Mouse (Mus musculus) kidney, postnatal 14 days (tissue): ENCODE data around the gene Ybx1.
"Not testable (repeated sequence)": the region's sequence is repeated elsewhere in the genome, so short reads cannot be mapped to it uniquely, and the experiment has no call there.

Source experiments
- DNase-seq: peaks from one replicate; pipeline ENCODE4 v3.0.0; 2022; ENCODE audit warnings: mixed read lengths

Gene Ybx1

DNA sequence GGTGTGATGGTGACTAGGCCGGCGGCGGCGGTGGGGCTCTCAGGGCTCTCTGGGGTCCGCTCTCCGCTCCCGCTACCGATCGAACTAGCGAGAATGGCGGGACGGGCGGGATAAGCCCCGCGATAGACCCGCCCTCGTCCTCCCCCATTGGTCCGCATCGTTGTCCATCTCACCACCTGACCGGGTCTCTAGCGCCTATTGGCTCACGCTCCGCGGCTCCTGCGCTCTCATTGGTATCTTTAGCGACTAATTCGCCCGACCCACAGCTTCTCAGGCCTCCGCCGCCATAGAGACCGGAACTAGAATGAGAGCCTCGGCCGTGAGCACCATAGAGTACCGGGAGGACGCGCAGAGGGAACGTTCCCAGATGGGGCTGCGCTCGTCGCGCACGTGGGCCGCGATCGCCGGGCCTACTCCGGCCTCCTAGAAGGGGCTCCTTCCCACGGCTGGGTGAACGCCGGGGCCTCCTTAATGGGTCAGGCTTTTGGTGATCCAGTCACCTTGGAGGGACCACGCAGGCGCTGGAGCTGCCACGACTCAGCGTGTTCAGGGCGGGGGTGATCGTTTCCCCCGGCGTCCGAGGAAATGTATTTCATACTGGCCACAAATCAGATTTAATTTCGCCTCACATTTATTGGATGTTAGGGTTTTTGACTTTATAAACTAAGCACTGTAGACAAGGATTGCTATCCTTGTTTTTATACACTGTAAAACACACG, at the start of gene Ybx1:
Ybx1 (minus strand) TSS at position 190 of the 719 bp plus-strand sequence.
- DNase-seq: peak; percentile 99

DNA sequence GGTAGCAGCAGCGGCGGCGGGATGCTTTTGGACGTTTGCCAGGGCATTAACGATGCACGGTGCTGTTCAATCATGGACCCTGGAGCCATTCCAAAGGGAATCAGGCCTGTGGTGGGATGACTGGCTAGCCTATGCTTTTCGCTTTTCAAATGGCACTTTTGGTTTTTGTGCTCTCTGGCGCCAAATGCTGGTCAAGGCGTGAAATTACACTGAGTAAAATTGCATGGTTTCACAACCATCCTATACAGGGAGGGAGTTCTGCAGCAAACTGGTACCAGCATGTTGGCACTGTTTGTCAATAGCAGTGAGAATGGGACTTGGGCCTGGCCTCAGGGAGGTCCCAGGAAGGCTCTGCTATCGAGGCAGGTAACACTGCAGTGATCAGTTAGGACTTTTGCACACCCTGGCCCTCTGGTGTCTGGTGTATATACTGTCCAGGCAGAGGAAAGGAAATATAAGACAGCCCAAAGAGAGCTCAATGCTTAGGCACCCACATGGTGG, 44.5 kb upstream of the Ybx1 start:
- DNase-seq: peak; percentile 33

DNA sequence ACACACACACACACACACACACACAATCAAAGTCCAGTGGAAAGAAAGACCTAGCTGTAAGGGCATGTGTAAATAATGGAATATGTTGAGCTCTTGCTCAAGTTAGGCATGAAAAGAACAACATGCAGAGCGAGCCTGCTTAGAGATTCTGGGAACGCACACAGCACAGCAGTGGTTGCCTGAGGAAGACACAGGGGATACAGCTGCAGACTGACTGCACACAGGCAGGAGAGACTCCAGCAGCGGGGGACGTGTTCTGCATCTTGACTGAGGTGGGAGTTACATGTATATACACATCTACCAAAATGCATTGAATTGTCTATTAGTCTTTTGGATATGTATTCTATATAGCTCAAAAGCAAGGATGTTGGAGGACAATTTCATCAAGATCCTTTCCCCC, 44.0 kb upstream of the Ybx1 start:
- DNase-seq: peak; percentile 2

DNA sequence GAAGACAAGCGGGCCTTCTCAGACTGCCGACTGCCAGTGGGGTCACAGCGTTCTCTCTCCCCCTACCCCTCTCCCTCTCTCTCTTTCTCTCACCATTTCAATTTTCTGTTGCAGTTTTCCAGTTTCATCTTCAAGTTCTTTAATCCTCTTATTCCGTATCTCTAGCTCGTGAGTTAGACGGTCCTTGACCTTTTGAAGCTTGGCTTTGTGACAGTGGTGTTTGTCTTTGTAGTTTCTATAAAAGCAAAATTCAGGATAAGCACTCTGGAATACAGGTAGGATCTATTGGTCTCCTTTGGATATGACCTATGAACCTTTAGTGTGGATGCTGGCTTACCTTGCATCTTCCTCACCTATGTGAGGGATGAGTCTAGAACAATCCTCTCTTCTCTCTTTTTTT, 39.1 kb upstream of the Ybx1 start:
- no peak for DNase-seq

DNA sequence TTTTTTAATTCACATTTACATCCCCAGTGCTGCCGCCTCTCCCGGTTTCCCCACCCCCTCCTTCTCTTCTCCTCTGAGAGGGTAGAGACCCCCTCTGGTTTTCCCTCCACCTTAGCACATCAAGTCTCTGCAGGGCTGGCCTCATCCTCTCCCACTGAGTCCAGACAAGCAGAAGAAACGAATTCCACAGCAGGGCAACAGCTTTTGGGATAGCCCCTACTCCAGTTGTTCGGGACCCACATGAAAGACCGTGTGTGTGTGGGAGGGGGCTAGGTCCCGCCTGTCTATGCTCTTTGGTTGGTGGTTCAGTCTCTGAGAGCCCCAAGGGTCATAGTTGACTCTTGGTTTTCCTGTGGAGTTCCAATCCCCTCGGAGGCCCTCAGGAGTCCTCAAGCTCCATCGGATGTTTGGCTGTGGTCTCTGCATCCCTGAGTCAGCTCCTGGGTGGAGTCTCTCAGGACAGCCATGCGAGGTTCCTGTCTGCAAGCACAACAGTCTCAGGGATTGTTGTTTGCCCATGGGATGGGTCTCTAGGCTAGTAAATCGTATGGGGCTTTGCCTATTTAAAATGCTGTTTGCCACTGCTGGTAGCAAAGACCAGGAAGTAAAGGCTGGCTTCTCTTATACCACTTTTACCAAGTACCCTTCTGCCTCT, 26.6 kb upstream of the Ybx1 start:
- DNase-seq: no peak

DNA sequence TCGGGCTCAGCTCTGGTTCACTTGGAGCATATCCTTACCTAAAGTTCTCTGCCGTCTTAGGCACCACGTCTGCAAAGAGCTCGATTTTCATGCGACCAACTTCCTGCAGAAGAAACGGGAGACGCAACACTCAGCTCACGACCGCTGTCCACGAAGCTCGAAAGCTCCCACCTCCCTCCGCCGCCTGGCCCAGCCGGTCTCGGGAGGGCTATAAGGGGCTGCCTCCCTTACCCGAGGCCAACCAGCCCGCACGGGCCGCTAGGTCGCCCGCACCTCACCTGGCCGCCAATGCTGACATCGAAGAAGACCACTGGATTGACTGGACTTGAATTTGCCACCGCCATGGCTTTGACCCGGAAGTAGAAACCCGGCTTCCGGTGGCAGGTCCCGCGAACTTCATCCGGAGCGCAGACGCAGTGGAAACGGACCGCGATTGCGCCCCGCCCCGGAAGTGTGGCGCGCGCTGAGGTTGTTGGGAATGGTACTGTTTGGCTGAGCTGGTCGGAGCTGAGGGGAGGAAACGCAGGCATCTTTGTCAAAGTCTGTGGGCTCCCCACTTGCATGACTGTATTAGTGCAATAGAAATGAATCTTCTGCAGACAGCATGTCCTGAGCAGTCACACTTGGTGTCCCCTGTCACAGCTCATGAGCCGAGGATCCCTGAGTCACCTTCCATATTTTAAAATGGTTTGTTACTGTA, 25.9 kb upstream of the Ybx1 start, which contains the start of gene Ppih:
Ppih (minus strand) TSS at position 416 of the 700 bp plus-strand sequence.
- peak; percentile 97 for DNase-seq

DNA sequence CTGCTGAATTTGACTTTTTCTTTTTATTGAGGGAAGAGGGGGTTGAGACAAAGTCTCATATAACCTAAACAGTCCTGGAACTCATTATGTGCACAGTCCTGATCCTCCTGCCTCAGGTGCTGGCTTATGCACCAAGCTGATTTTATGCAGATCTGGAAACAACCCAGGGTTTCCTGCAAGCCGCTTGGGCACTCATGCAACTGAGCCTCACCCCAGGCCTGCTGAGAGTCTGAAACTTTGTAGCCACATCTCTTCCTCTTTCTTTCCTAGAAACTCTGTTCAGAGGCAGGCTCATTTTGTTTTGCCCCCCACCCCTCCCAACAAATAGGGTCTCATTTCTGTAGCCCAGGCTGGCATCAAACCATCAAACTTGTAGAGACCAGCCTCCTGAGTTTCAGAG, 19.4 kb upstream of the Ybx1 start:
- no peak for DNase-seq

DNA sequence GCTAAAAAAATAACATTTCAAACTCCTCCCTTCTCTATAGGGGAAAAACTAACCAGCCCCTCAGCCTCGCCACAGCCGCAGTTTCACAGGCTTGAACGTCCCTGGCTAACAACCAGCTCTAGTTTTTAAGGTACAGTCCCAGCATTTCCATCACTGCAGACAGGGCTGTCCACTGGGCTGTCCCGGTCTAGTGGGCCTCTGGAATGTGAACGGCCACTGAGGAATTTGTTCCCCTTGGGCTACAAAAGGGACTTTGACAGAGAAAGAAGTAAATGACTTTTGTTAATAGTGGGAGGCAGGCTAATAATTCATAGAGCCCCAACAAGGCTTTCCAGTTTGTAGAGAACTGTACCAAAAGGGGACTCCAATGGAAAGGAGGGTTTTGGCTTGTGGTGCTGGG, 11.0 kb upstream of the Ybx1 start:
- peak; percentile 85 for DNase-seq

DNA sequence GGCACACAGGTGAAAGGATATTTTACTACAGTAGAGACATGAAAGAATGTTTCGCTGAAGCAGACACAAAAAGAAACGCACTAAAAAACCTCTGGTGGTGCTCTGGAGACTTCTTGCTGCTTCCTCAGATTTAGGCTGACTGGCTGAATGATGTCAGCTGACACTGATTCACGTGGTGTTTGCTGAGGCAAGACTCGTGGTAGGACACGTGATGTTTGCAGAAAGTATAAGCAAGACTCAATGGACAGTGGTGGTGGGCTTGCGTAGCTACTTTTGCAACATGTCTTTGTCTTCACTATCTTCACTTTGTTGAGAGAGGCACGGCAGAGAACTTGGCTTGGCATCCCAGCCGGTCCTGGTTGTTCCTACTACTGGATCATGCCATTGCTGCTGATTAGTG, 8.9 kb upstream of the Ybx1 start:
- no peak for DNase-seq

DNA sequence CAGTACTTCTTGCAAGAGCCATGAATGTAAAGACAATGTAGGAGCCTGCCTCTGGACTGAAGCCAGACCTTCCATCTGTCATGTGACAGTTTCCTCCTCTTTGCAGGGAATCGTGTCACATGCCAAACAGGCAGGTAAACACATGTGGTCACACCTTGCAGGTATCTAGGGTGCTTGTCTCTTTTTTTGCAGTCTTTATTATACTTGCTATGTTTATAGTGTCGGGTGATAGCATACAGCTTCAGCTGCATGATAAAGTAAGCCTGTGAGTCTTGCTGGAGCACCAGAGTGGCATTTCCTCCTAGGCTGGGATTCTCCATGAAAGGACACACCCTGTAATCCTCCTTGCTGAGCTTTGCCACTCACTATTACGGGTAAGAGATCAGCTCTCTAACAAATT, 7.4 kb upstream of the Ybx1 start:
- no peak for DNase-seq

DNA sequence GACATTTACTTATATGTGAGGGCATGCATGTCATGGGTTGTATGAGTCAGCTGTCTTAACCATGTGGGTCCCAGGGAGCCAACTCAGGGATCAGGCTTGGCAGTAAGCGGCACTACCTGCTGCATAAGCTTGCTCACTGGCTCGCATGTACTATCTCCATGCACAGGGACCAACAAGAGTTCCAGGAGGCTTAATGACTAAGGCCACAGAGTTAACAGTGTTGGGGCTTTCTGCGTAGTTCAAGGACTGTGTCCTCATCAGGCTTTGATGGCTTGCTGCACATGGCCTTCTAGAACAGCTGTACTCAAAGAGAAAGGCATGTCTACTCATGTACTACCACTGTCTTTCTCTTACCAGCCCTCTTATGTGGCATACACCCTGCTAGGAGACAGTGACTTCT, 6.4 kb upstream of the Ybx1 start:
- no peak for DNase-seq

DNA sequence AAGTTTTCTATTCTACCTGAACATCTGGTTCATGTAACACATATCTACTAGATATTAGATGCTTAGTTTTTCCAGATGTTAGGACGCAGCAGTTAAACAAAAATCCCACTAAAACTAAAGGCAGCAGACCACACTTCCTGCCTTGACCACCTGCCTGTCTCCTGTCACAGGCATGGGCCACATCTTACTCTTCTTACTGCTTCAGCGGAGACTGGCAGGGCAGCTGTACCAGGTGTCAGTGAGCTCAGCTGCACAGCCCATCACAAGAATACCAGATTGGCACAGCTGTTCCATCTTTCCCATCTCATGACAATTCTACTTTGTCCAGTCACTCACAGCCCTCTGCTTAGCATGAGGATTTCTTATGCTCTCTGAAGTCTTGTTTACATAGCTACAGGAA, 3.0 kb upstream of the Ybx1 start:
- DNase-seq: no peak

DNA sequence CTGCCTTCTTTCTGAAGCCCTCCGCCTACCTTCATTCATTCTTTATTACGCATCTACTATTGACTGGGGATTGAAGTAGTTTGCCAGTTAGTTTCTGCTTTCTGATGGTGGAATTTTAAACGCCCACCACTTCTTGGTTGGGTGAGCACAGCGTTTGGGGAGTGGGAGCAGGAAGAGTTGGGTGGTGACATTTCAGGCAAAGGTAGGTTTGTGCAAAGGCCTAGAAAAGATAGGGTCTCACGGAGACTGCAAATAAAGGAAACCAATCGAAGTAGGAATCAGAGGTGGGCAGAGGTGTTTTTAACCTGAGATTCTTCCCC, 690 bp upstream of the Ybx1 start:
- no peak for DNase-seq

DNA sequence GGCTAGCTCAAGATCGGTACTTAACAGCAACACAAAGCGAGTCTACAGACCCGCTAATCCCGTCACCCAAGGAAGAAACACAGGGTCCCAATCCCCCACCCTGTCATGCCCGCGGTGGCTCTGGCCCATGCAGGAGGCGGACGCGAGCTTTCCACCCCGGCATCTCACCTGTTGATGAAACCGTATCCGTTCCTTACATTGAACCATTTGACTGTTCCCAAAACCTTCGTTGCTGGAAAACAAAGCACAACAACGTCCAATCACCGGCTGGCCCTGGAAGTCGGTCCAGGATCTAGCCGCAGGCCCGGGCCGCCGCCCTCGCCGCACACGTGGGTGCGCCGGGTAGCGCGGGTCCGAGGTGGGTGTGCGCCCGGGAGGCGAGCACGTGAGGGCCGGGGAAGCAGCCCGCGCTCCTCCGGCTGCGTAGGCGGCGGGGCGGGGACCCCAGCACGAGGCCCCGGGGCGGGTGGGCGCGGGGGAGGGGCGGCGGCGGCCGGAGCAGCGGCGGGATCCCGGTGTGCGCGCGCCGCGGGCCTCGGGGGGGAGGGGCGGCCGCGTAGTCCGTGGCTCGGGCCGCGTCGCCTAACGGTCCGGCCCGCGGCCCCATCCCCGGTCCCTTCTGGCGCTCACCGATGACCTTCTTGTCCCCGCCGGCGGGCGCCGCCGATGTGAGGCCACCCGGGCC, 688 bp downstream of the Ybx1 start:
- peak; percentile 43 for DNase-seq

DNA sequence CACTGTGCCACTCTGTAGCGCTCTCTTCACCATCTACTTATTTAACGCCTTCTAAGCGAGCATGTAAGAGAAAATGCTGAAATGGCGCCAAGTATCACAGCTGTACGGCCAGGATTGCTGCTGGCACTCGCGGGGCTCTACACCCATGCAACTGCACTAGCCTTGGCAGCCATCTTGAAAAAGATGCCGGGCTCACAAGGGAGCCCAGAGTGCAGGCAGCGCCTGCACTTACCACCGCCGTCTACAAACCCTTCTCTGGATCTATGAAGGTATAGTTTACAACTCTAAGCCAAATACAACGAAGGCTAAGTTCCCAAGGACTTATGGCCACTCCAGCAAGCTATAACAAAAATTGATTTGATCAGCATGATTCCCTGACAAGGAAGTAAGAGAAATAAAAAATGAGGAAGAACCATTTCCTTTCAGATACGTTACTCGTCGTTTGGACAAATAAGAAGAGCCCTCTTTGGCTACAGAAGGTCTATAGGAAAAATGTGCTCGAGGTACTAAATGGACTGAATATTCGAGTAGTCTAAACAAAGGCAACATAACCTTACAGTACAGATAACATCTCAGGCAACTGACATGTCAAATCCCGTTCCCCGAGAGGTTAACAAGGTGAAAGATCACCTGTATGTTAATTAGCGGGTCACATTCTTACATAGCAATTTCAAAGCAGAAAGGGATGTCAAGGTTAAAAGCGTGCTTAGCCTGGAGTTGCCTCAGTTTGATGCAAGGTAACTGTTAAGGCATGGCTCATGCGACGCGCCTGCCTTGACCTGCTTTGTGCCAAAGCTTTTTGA, 1.4 kb downstream of the Ybx1 start:
- DNase-seq: peak; percentile 68

DNA sequence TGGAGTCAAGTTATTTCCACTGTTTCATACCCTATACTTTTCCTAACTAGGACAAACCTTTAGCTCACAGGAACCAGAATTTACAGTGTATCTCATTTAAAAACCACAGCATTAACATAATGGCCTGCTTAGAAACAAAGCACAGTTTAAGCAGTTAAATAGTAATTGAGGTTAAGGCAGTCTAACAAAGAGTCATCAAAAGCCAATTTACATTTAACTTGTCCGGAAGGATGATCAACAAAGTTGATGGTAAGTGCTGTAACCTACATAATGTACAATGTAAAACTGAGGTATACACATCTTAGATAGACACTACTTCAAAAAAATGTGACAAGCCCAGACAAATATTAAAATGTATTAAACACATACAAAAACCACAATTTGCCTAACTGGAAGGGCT, 2.5 kb downstream of the Ybx1 start:
- no peak for DNase-seq

DNA sequence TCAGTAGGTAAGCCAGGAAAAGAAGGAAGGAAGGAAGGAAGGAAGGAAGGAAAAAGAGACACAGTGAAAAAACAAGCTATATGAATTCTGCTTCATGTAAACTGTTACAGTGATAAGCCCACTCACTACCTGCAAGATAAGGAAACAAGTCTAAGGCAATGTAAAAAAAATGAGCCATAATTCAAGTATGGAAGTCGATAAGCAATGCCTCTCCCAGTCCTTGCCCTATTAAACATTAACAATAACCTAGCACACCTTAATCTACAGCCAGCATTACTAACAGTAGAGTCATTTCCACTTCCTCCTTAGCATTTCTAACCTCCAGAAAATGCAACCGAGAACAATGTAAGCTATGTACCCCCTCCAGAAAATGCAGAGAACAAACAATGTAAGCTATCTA, 9.1 kb downstream of the Ybx1 start:
- no peak for DNase-seq

DNA sequence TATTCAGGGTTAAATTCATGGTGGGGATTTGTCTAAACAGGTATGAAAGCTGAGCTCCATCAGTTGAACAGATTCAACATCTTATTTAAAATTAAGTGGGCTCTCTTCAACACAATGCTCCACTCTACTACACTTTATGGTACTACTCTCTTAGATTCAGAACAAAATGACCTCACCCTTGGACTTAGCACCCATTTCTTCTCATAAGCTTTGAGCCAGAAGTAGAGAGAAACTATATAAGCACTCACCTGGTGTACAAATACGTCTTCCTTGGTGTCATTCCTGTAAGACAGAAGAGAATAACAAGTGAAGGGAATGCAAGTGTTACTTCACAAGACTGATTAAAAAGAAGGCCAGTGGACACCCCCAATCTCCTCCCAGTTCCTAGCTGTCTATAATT, 9.5 kb downstream of the Ybx1 start:
- DNase-seq: no peak

DNA sequence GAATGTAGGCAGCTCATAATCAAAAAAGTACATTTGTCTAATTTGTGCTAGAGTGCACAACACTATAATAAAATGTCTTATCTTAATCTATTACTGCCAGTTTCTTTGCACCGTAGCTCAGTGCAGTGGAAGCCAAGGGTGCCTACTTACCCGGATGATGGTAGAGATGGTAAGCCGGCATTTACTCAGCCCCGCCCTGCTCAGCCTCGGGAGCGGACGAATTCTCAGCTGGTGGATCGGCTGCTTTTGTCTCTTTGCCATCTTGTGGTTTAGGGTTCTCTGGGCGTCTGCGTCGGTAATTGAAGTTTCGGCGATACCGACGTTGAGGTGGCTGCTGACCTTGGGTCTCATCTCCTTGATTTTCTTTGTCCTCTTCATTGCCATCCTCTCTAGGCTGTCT, 15.6 kb downstream of the Ybx1 start:
- not testable (repeated sequence) for DNase-seq

DNA sequence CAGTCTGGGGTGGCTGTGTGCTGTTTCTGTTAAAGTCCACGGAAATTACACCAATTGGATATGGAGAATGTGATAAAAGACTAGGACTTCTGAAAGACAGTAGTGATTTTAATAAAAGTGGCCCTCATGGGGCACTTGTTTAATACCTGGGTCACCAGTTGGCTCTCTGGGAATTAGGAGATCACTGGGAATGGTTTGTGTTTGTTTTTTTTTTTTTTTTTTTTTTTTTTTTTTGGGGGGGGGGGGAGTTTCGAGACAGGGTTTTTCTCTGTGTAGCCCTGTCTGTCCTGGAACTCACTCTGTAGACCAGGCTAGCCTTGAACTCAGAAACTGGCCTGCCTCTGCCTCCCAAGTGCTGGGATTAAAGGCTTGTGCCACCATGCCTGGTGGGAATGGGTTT, 18.7 kb downstream of the Ybx1 start:
- no peak for DNase-seq

DNA sequence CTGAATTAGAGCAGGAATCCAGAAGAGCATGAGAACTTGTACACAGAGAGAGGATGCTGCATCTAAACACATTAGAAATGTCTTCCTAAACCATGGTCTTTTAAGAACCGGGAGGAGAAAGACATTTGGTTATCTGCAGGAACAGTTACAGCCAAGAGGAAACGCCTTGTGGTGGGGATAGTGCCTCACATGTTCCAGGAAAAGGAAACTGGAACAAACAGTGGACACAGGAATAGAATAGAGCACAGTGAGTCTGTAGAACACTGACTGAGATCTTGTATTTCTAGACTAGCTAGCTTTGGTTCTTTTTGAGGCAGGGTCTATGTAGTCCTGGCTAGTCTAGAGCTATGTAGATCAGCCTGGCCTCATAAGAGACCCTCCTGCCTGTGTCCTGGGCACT, 19.2 kb downstream of the Ybx1 start:
- DNase-seq: no peak

DNA sequence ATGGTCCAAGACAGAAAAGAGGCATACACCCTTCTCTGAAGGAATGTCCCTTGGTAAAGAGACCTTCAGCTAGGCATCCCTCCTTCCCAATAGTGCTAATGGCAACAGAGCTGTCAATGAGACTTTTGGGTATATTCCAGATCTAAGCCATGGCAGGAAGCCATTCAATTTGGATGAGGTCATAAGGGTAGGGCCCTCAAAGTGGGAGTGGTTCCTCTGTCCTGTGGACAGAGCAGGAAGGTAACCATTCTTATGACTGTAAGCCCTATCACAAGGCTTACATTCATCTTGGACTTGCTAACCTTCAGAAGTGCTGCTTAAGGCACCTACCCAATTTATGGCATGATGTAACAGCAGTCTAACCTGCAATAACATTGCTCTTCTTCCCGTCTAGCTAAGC, 19.8 kb downstream of the Ybx1 start:
- DNase-seq: no peak

DNA sequence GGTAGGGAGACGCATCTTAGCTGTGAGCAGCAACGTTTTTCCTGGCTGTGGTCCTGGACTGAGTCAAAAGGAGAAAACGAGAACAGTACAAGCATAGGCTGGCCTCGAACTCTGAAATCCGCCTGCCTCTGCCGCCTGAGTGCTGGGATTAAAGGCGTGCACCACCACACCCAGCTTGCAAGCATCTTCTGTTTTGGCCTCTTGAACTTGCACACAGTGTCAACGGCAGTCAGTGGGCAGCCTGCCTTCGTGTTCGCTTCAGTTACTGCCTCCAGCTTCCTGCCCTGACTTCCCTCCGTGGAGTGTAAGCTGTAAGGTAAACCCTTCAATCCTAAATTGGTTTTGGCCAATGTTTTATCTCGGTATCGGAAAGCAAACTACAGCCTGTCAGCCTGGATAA, 27.8 kb downstream of the Ybx1 start:
- no peak for DNase-seq
